In genomic region chr14:123133979-123134378, GRCm38 (mm10) we compare ENCODE assay signal across 16 mouse cellular contexts.
"Had no signal": no experiment of that assay in that cellular context is flagged by ENCODE, and none has a peak within 500 bp of the region (broad histone marks: within the 10 kb centered on the region; RNA-seq: fewer than 3 reads in every experiment).

No protein-coding gene starts in this region.

- H3K4me3 ChIP-seq: lung, embryonic 15.5 days; megakaryocyte, embryonic 14.5 days; midbrain, embryonic 12.5 days; neural tube, embryonic 12.5 days; stomach, embryonic 15.5 days had no signal

- ATAC-seq: lung, postnatal 0 days had no signal

- H3K4me2 ChIP-seq: lung, embryonic 15.5 days; midbrain, embryonic 12.5 days; neural tube, embryonic 12.5 days; stomach, embryonic 15.5 days had no signal

- H3K9me3 ChIP-seq: lung, embryonic 15.5 days; megakaryocyte, embryonic 14.5 days; midbrain, embryonic 12.5 days; neural tube, embryonic 12.5 days; stomach, embryonic 15.5 days had no signal

- H3K36me3 ChIP-seq: lung, embryonic 15.5 days; midbrain, embryonic 12.5 days; neural tube, embryonic 12.5 days; stomach, embryonic 15.5 days had no signal

- H3K9ac ChIP-seq: lung, embryonic 15.5 days; midbrain, embryonic 12.5 days; neural tube, embryonic 12.5 days; stomach, embryonic 15.5 days had no signal

- H3K4me1 ChIP-seq: lung, embryonic 15.5 days; megakaryocyte, embryonic 14.5 days; midbrain, embryonic 12.5 days; neural tube, embryonic 12.5 days; stomach, embryonic 15.5 days had no signal

- H3K27ac ChIP-seq: lung, embryonic 15.5 days; macrophage; midbrain, embryonic 12.5 days; neural tube, embryonic 12.5 days; stomach, embryonic 15.5 days; stomach, postnatal 0 days had no signal

- DNase-seq: lung, adult 2 months; lung, postnatal 14 days; lung, postnatal 36 days; midbrain, embryonic 14.5 days; right cerebral cortex, postnatal 14 days; thymus, adult 2 months; thymus, postnatal 14 days; thymus, postnatal 36 days had no signal

- H3K27me3 ChIP-seq: lung, embryonic 15.5 days; megakaryocyte, embryonic 14.5 days; midbrain, embryonic 12.5 days; neural tube, embryonic 12.5 days; stomach, embryonic 15.5 days had no signal
